Mouse (Mus musculus) adrenal gland, adult 8-10 months (tissue): ENCODE data around the gene Csnk2a1. TPM values are rescaled to one million over a fixed set of nuclear protein-coding genes. Genes with fewer than 3 reads are reported as not detected.
"Not testable (repeated sequence)": the region's sequence is repeated elsewhere in the genome, so short reads cannot be mapped to it uniquely, and the experiment has no call there.

Experiments
- DNase-seq: peaks from one replicate; pipeline ENCODE4 v3.0.0; 2022
- total RNA-seq, 4 experiments: library from RNA; stranded (reverse); gene quantifications; 2 replicates each; pipeline ENCODE4 v1.2.4; 2022

Csnk2a1 gene
- 100 to 1,000 TPM in 3 of 4 experiments, 10 to 100 TPM in 1; 91.6 to 116 (median 107) TPM for total RNA-seq

GRCm38 (mm10) chr2:152226248-152227050 lies at the start of gene Csnk2a1:
TSS of gene Csnk2a1 (plus strand) at chr2:152226839.
- DNase-seq, result peak; percentile 88

GRCm38 (mm10) chr2:152177162-152177805 lies 49.4 kb upstream of the Csnk2a1 start:
- peak; percentile 31 for DNase-seq

DNA sequence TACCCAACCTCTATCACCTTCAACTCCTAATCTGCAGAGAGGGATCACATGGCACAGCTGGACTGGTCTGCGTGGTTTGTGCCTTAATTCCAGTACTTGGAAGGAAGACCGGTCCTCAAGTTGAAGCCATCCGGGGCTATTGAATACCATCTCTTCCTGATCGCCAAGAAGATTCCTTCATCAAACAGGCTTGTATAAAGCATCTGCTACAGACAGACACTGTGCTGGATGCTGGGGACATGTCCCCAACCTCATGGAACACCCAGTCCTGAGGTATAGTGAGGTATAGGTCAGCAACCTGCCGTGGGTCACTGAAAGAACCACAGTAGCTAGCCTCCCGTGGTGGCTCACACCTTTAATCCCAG lies 48.9 kb upstream of the Csnk2a1 start:
- no peak for DNase-seq

GRCm38 (mm10) chr2:152178345-152178744 lies 48.3 kb upstream of the Csnk2a1 start:
- no peak for DNase-seq

DNA sequence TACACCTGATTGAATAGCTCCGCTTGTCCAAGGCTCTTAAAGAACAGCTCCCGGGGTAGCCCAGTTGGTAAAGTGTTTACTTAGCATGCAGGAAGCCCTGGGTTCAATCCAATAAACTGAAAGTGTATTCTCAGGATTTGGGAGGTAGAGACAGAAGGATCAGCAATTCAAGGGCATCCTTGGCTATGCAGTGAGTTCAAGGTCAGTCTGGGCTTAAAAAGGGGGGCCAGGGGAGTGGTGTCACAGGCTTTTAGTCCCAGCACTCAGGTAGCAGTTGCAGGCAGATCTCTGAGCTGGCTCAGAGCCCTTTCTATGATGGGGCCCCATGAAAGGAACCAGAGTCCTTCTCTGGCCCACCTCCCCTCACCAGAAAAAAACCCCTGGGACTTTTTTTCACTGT lies 47.3 kb upstream of the Csnk2a1 start:
- no peak for DNase-seq

GRCm38 (mm10) chr2:152180323-152180722 lies 46.3 kb upstream of the Csnk2a1 start:
- peak; percentile 63 for DNase-seq

DNA sequence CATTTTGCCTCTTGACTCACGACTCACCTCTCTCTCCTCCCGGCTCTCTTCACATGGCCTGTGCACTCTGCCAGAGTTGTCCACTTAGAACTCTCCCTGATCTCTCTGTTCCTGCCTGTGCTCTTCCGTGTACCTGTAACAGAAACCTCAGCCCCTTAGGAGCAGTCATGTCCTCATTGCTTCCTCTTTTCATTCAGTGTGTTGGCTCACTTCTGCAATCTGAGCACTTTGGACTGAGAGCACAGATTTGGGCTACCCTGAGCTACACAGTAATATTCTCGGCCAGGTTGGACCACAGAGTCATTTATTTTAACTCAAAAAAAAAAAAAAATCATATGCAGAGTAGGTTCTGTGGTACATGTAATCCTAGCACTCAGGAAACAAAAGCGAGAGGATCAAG lies 39.5 kb upstream of the Csnk2a1 start:
- no peak for DNase-seq

DNA sequence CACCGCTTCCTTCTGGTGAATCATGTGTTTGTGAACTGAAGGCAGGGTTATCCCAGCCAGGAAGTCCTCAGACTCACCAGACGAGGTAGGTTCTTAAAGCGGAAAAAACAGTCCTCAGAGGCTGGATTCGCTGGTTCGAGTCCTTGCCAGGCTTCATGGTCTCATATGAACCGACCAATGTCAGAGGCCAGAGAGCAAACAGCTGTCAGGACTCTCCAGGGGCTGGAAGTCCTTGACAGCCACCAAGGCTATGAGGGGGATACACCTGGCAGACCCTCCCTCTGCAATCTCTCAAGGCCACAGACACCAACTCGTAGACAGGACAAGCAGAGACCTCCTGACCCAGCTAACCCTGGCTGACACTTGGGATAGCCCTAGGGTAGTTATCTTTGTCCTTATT lies 37.4 kb upstream of the Csnk2a1 start:
- DNase-seq, result no peak

GRCm38 (mm10) chr2:152189640-152190039 lies 37.0 kb upstream of the Csnk2a1 start:
- DNase-seq, result no peak

- no peak for DNase-seq
These were observed 36.5 kb upstream of the Csnk2a1 start for GRCm38 (mm10) chr2:152190161-152190560.

GRCm38 (mm10) chr2:152192591-152193345 lies 33.9 kb upstream of the Csnk2a1 start:
- DNase-seq, result no peak

GRCm38 (mm10) chr2:152193346-152193710 lies 33.3 kb upstream of the Csnk2a1 start:
- DNase-seq, result no peak

DNA sequence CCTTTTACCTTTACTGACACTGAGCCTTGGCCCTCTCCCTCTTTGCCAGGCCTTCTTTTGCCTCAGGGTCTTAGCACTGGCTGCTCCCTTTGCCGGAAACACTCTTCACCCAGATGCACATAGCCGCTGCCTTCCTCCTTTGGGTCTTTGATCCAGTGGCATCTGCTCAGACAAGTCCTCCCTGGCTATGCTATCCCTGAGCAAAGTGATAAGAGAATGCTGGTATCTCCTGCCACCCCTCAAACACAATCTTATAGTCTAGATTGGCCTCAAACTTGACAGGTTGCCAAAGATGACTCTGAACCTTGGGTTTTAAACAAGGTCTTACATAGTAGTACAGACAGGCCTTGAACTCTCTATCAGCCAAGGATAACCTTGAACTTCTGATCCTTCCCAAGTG lies 32.1 kb upstream of the Csnk2a1 start:
- DNase-seq, result no peak

DNA sequence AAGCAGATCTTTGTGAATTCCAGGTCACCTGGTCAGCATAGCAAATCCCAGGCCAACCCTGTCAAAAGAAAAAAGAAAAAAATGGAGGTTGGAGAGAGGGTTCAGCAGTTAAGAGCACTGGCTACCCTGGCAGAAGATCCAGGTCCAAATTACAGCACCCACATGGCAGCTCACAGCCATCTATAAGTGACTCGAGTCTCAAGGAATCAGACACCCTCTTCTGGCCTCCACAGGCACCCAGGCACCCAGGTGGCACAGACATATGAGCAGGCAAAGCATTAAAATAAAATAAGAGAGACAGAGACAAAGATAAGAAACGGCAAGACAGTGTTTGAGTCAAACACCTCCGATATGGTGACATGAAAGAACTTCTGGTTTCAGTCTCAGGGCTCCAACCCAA lies 29.7 kb upstream of the Csnk2a1 start:
- no peak for DNase-seq

DNA sequence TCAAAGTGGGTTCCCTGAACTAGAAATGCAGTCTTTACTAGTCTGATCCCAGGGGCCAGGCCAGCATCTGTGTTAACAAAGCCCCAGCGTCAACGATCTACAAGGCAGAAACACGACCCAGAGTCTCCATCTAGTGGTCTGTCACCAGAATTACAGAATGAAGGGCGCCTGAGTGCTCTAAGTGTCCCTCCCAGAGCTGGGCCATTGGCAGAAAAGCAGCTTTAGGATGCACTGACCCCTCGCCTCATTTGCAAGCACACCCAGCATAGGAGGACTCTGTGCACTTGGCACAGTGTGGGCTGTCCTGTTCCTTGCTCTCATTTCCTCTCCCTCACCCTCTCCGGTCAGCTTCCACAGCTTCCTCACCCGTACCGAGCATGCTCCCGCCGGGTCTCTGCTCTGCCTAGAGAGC lies 29.3 kb upstream of the Csnk2a1 start:
- peak; percentile 39 for DNase-seq

DNA sequence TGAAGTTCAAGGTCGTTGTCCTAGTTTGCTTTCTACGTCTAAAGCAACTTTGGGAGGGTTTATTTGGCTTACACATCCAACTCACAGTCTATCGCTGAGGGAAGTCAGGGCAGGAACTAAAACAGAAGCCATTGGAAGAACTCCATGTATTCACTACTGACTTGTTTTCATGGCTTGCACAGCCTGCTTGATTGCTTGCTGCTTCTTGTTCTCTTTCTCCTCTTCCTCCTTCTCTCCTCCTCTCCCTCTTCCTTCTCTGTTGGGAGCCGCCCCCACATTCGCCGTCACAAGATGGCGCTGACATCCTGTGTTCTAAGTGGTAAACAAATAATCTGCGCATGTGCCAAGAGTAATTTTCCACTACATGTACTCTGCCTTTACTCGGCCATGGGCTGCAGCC lies 20.5 kb upstream of the Csnk2a1 start:
- not testable (repeated sequence) for DNase-seq

- DNase-seq, result peak; percentile 59
These were observed 14.8 kb upstream of the Csnk2a1 start for GRCm38 (mm10) chr2:152211871-152212270.

DNA sequence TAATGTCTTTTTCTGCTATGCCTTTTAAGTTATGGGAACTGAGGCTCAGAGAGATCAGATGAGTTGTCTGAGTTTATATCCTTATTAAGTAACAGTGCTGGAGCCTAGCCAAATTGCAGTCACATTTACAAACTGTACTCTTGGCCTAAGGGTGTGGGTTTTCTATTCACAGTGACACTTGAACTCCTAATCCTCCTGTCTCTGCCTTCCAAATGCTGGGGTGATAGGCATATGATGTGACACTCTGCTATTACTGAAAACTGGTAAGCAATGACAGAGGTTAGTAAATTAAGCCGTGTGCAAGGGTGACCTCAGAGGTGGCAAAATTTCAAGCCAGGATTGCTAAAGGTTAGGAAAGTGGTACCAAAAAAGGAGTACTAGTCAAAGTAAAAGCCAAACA lies 9.7 kb upstream of the Csnk2a1 start:
- DNase-seq, result no peak

DNA sequence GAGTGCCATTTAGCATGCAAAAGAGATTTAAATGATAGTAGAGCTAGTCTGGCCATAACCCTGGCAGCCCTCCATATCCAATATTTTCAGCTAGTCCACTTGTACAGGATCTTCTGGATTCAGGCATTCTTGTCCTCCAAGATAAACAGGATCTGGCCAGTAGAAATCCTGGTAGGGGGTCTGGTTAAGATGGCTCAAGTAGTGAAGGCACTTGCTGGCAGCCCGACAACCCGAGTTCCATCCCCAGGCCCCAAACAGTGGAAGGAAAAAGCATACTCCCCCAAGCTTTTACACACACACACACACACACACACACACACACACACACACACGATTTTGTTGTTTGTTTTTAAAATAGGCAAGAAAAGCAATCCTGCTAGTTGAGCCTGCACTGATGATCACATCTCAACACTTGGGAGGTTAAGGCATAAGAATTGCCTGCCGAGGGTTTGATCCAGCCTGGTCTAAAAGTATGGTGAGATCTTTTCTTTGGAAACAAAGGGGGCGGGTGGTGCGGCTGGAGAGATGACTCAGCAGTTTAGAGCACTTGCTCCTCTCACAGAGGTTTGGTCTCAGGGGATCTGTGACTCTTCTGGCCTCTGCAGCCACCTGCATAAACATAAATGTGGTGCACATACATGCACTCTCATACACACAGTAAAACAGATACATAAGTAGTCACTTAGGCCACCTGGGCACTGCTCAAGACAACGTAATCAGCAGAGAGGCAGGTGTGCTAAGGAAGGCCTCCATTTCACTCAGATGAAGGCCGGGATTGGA lies 2.9 kb upstream of the Csnk2a1 start:
- DNase-seq, result no peak

GRCm38 (mm10) chr2:152225536-152225935 lies 1.1 kb upstream of the Csnk2a1 start:
- no peak for DNase-seq

- DNase-seq, result peak; percentile 70
These were observed 427 bp downstream of the Csnk2a1 start for GRCm38 (mm10) chr2:152227051-152227481.

GRCm38 (mm10) chr2:152230046-152230445 lies 3.4 kb downstream of the Csnk2a1 start:
- no peak for DNase-seq

- no peak for DNase-seq
These were observed 11.3 kb downstream of the Csnk2a1 start for GRCm38 (mm10) chr2:152237926-152238325.
